Mouse (Mus musculus) CH12.LX (cell line): ENCODE data around the gene Slc39a3. TPM values are rescaled to one million over a fixed set of nuclear protein-coding genes. Genes with fewer than 3 reads are reported as not detected.
"Not testable (repeated sequence)": the region's sequence is repeated elsewhere in the genome, so short reads cannot be mapped to it uniquely, and the experiment has no call there.

Experiments used
- DNase-seq: peaks from one replicate; pipeline ENCODE4 v3.0.0-alpha.2; 2013; ENCODE audit errors: extremely low read depth
- H3K27ac ChIP-seq: 2 replicates; pipeline ENCODE4 v1.5.1; 2012; ENCODE audit warnings: low read depth, mild to moderate bottlenecking, control low read depth, moderate library complexity; ENCODE audit not compliant: insufficient read depth
- H3K27me3 ChIP-seq: replicated peaks from 2 replicates; pipeline ENCODE3; 2012; ENCODE audit warnings: inconsistent platforms
- H3K36me3 ChIP-seq, 2 experiments: replicated peaks in 1 of 2; 2 replicates each; pipeline versions ENCODE3 to v1.6.1; 2012; ENCODE audit warnings: inconsistent platforms in 1 of 2, low read length in 1 of 2, mild to moderate bottlenecking in 1 of 2, mixed read lengths in 1 of 2, moderate library complexity in 1 of 2; ENCODE audit not compliant: control insufficient read depth in 1 of 2, insufficient read depth in 1 of 2
- H3K4me1 ChIP-seq, 2 experiments: 2 replicates each; pipeline ENCODE4 v1.6.1; 2012; ENCODE audit warnings: inconsistent platforms in 1 of 2, moderate library complexity in 1 of 2; ENCODE audit not compliant: insufficient read depth in 2 of 2, control insufficient read depth in 1 of 2
- H3K4me2 ChIP-seq: 2 replicates; pipeline ENCODE4 v1.6.1; 2012; ENCODE audit warnings: low read depth, mild to moderate bottlenecking, control low read depth; ENCODE audit not compliant: poor library complexity, insufficient read depth, severe bottlenecking
- H3K4me3 ChIP-seq, 3 experiments: fragments of 150-350 bp in 1 of 3; sonication (generic) in 1 of 3; replicated peaks in 1 of 3; 2 replicates each; pipeline versions ENCODE3 to v1.5.1; 2011 to 2012; ENCODE audit warnings: low read depth in 2 of 3, low read length in 2 of 3, mild to moderate bottlenecking in 2 of 3, moderate library complexity in 2 of 3, control low read depth in 1 of 3, improper control_type of control experiment in 1 of 3, inconsistent platforms in 1 of 3, mixed read lengths in 1 of 3; ENCODE audit not compliant: poor library complexity in 1 of 3
- H3K79me2 ChIP-seq: replicated peaks from 2 replicates; pipeline ENCODE4 v1.6.1; 2012; ENCODE audit warnings: mild to moderate bottlenecking, moderate library complexity; ENCODE audit not compliant: control insufficient read depth, poor library complexity, insufficient read depth, severe bottlenecking; ENCODE audit errors: extremely low read depth
- H3K9ac ChIP-seq: 2 replicates; pipeline ENCODE4 v1.6.1; 2012; ENCODE audit warnings: low read depth, mild to moderate bottlenecking, control low read depth, moderate library complexity; ENCODE audit not compliant: insufficient read depth
- H3K9me3 ChIP-seq: replicated peaks from 2 replicates; pipeline ENCODE3; 2012; ENCODE audit warnings: low read length, inconsistent platforms, mixed read lengths
- BHLHE40 ChIP-seq: IDR thresholded peaks from 2 replicates; pipeline ENCODE4 v1.6.1; 2011; ENCODE audit warnings: mild to moderate bottlenecking, low read depth, low read length, improper control_type of control experiment
- CHD1 ChIP-seq: IDR thresholded peaks from 2 replicates; pipeline ENCODE4 v1.6.1; 2012; ENCODE audit warnings: low read depth, low read length, improper control_type of control experiment, inconsistent platforms
- CHD2 ChIP-seq: IDR thresholded peaks from 2 replicates; pipeline ENCODE4 v1.6.1; 2011; ENCODE audit warnings: low read length, improper control_type of control experiment
- CTCF ChIP-seq, 2 experiments: IDR thresholded peaks in 1 of 2; conservative IDR thresholded peaks in 1 of 2; 2 replicates each; pipeline ENCODE4 v1.5.1; 2011 to 2012; ENCODE audit warnings: low read depth in 2 of 2, low read length in 2 of 2, improper control_type of control experiment in 1 of 2, inconsistent platforms in 1 of 2, mild to moderate bottlenecking in 1 of 2, moderate library complexity in 1 of 2
- ELF1 ChIP-seq: IDR thresholded peaks from 2 replicates; pipeline ENCODE4 v1.6.1; 2014; ENCODE audit warnings: low read depth, mild to moderate bottlenecking, inconsistent platforms, low read length, improper control_type of control experiment
- GABPA ChIP-seq: IDR thresholded peaks from 2 replicates; pipeline ENCODE4 v1.6.1; 2012; ENCODE audit warnings: low read depth, low read length, improper control_type of control experiment, inconsistent platforms; ENCODE audit not compliant: insufficient replicate concordance
- HCFC1 ChIP-seq: IDR thresholded peaks from 2 replicates; pipeline ENCODE4 v1.6.1; 2012; ENCODE audit warnings: low read depth, mild to moderate bottlenecking, inconsistent platforms, low read length, improper control_type of control experiment
- JUN ChIP-seq: IDR thresholded peaks from 2 replicates; pipeline ENCODE4 v1.6.1; 2011; ENCODE audit warnings: low read depth, mild to moderate bottlenecking, low read length, improper control_type of control experiment, moderate library complexity; ENCODE audit not compliant: insufficient read depth
- JUND ChIP-seq: conservative IDR thresholded peaks from 2 replicates; pipeline ENCODE4 v1.6.1; 2011; ENCODE audit warnings: low read depth, low read length, improper control_type of control experiment
- MAFK ChIP-seq: IDR thresholded peaks from 2 replicates; pipeline ENCODE4 v1.6.1; 2011; ENCODE audit warnings: low read length, improper control_type of control experiment; ENCODE audit not compliant: insufficient replicate concordance
- MAZ ChIP-seq: IDR thresholded peaks from 2 replicates; pipeline ENCODE4 v1.6.1; 2012; ENCODE audit warnings: low read depth, mild to moderate bottlenecking, inconsistent platforms, low read length, improper control_type of control experiment, moderate library complexity
- PAX5 ChIP-seq: IDR thresholded peaks from 2 replicates; pipeline ENCODE4 v1.6.1; 2012; ENCODE audit warnings: low read length, inconsistent platforms, mixed read lengths
- SIN3A ChIP-seq: IDR thresholded peaks from 2 replicates; pipeline ENCODE4 v1.6.1; 2012; ENCODE audit warnings: low read length, improper control_type of control experiment, inconsistent platforms
- TCF12 ChIP-seq: IDR thresholded peaks from 2 replicates; pipeline ENCODE4 v1.6.1; 2014; ENCODE audit warnings: low read depth, mild to moderate bottlenecking, inconsistent platforms, low read length, improper control_type of control experiment
- UBTF ChIP-seq: IDR thresholded peaks from 2 replicates; pipeline ENCODE4 v1.6.1; 2012; ENCODE audit warnings: low read depth, mild to moderate bottlenecking, inconsistent platforms, low read length, improper control_type of control experiment, moderate library complexity
- USF1 ChIP-seq: IDR thresholded peaks from 2 replicates; pipeline ENCODE4 v1.6.1; 2014; ENCODE audit warnings: low read depth, mild to moderate bottlenecking, inconsistent platforms, low read length, improper control_type of control experiment
- ZC3H11A ChIP-seq: IDR thresholded peaks from 2 replicates; pipeline ENCODE4 v1.6.1; 2012; ENCODE audit warnings: low read depth, mild to moderate bottlenecking, inconsistent platforms, low read length, improper control_type of control experiment
- ZKSCAN1 ChIP-seq: IDR thresholded peaks from 2 replicates; pipeline ENCODE4 v1.6.1; 2012; ENCODE audit warnings: low read depth, inconsistent platforms, low read length, improper control_type of control experiment, borderline replicate concordance
- ZMIZ1 ChIP-seq: IDR thresholded peaks from 2 replicates; pipeline ENCODE4 v1.6.1; 2012; ENCODE audit warnings: low read depth, mild to moderate bottlenecking, inconsistent platforms, low read length, improper control_type of control experiment
- dilution Hi-C: fragments of 300-500 bp; cut with MboI; formaldehyde crosslinking; loops from 2 replicates; pipeline ENCODE4 v1.14.3; 2020; ENCODE audit warnings: low sequenced_read_pairs; ENCODE audit not compliant: extremely low pct_unique_long_range_greater_than_20kb, extremely low pct_ligation_motif_present
- in situ Hi-C: fragments of 300-500 bp; cut with MboI; formaldehyde crosslinking; loops from 3 replicates; pipeline ENCODE4 v1.14.3; 2019; ENCODE audit warnings: low sequenced_read_pairs, low pct_ligation_motif_present, low pct_unique_long_range_greater_than_20kb, mixed read lengths
- polyA plus RNA-seq: library from polyadenylated mRNA; unstranded; fragments of >175 nt; gene quantifications from 2 replicates; pipeline ENCODE4 v1.2.1, GENCODE M21; 2012; ENCODE audit warnings: low read depth; ENCODE audit not compliant: insufficient read length
- total RNA-seq, 2 experiments: library from RNA; depleted of rRNA; stranded (reverse); fragments of 300-350 nt in 1 of 2; fragments of >200 nt in 1 of 2; gene quantifications; 2 replicates each; pipeline ENCODE4 v1.2.3; 2012 to 2014

Gene Slc39a3
- total and polyA plus RNA-seq, 3 experiments, result 3.9 to 7.2 (median 4.2) TPM

- TF ChIP-seq TCF12 (peak; percentile 91), ZC3H11A (no peak), SIN3A (peak; percentile 42; the same call in 1 of the 2 replicates), CHD1 (no peak), ZMIZ1 (peak; percentile 59), USF1 (no peak), JUN (no peak), PAX5 (no peak), MAZ (no peak), BHLHE40 (0 out of 2 replicates have a peak, but pooled peaks have one; percentile 18), CHD2 (no peak), UBTF (no peak), CTCF (conservative IDR thresholded peaks at IDR 0.05 in 1 of 2, IDR thresholded peaks at IDR 0.05 in 1 of 2; ENCODE audit: low read depth in 2 of 2, low read length in 2 of 2) (no peak), HCFC1 (peak; percentile 72), JUND (no peak), GABPA (no peak), MAFK (no peak), ZKSCAN1 (no peak)
Measured at GRCm38 (mm10) chr10:81069836-81070235, 32.6 kb upstream of the Slc39a3 start, which contains the start of gene Thop1 (continued).

DNA sequence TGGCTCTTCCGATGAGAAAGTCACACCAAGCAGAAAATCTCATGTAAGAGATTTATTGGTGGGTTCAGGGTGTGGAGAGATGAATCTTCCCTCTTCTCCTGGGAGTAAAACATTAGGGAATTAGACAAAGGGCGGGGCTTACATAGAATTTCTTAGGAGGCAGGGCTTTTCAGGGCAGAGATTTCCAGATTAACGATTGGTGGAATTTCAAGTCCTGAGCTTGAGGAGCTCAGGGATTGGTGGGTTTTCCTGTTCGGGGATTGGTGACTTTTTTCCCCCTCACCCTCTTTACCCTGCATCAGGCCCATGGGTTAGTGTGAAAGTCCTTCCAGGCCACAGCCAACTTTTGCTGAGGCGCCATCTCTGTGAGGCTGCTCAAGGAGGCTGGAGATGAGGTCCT, 31.5 kb upstream of the Slc39a3 start:
- peaks cover 11 to 25% of the 10 kb centered on the region in 2 experiments for H3K36me3 ChIP-seq
- dilution Hi-C loops (no loop called here), in situ Hi-C loops (no loop called here)
- H3K4me2 ChIP-seq, result no peak overlapping the region
- no peak for DNase-seq
- peaks cover 25% of the 10 kb centered on the region for H3K27me3 ChIP-seq
- TF ChIP-seq ELF1, result no peak
- H3K79me2 ChIP-seq, result peaks cover 19% of the 10 kb centered on the region
- H3K4me1 ChIP-seq, result peaks cover 6 to 24% of the 10 kb centered on the region in 2 experiments
- no peak overlapping the region for H3K9ac ChIP-seq
- peaks cover 7% of the 10 kb centered on the region for H3K9me3 ChIP-seq
- no peak overlapping the region for H3K27ac ChIP-seq
- no peak overlapping the region for H3K4me3 ChIP-seq

DNA sequence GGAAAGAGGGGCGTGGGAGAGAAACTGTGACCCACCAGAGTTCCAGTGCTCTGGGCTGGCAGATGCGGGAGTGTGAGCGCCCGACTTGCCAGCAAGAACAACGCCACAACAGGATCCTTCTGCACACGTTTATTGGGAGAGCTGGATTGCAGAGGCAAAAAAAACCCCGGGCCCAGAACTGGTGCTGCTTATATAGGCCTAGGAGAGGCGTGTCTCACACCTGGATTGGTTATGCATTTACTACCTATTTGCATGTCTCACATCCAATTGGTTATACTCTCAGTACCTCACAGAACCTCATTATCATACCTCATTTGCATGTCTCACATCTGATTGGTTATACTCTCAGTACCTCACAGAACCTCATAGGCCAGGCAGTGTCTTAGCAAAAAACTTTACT, 27.3 kb upstream of the Slc39a3 start:
- dilution Hi-C loops, in situ Hi-C loops: not testable (repeated sequence)

More for the DNA sequence above, 27.3 kb upstream of the Slc39a3 start:
- H3K4me2 ChIP-seq, H3K9me3 ChIP-seq, H3K79me2 ChIP-seq, H3K4me1 ChIP-seq, H3K4me3 ChIP-seq, DNase-seq, H3K27ac ChIP-seq, H3K9ac ChIP-seq, H3K36me3 ChIP-seq: not testable (repeated sequence)
- peaks cover 25% of the 10 kb centered on the region for H3K27me3 ChIP-seq
